Mouse (Mus musculus): Measurements from ENCODE around the gene Thoc6. TPM values are rescaled to one million over a fixed set of nuclear protein-coding genes. Genes with fewer than 3 reads are reported as not detected.

Thoc6 gene
- polyA plus RNA-seq, 1 experiment from 2014 or later = 56.8 TPM

DNA sequence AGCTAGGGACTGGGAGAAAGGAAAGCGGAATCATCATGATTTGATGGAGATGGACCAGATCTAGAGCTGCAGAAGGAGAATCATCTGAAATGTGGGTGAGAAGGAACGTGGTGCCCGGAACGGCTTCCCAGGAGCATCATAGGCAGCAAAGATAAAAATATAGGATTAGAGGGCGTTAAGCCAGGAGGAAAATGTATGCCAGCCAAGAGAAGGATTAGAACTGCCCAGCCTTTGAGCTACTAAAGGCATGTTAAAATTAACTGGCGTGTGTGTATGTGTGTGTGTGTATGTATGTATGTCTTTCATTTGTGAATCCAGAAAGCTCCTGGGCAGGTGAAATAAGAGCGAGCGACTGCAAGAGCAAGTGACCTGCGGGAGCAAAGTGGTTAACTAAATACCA is 29.6 kb upstream of the Thoc6 start:
- H3K9ac ChIP-seq (ENCODE audit: low read depth, low read length) = no peak overlapping the region
- H3K27me3 ChIP-seq (ENCODE audit: control insufficient read depth, insufficient read depth, low read length) = peaks cover 18% of the 10 kb centered on the region
- no peak overlapping the region for H3K4me3 ChIP-seq (ENCODE audit: low read depth, low read length)
- peaks cover 5% of the 10 kb centered on the region; the same call in 1 of the 2 replicates for H3K4me1 ChIP-seq (replicated peaks; ENCODE audit: control insufficient read depth, insufficient read depth, low read length)
- WGBS = 84% methylated on average over 9 of the region's 9 CpGs
- H3K27ac ChIP-seq (ENCODE audit: low read depth, low read length) = no peak overlapping the region
- H3K4me2 ChIP-seq (replicated peaks; ENCODE audit: low read depth, low read length) = no peak overlapping the region
- ATAC-seq (ENCODE audit: low FRiP score) (no peak), DNase-seq (ENCODE audit: low spot score) (no peak)
- H3K9me3 ChIP-seq (ENCODE audit: control insufficient read depth, low read length) = no peaks in the 10 kb centered on the region
- no peaks in the 10 kb centered on the region for H3K36me3 ChIP-seq (ENCODE audit: control insufficient read depth, insufficient read depth, low read length)

- ATAC-seq (ENCODE audit: low FRiP score) (peak; percentile 96), DNase-seq (ENCODE audit: low spot score) (peak; percentile 84)
- Histone ChIP-seq H3K36me3 (ENCODE audit: control insufficient read depth, insufficient read depth, low read length) (no peaks in the 10 kb centered on the region), H3K4me2 (replicated peaks; ENCODE audit: low read depth, low read length) (peak overlapping the region; percentile 100), H3K27ac (ENCODE audit: low read depth, low read length) (peak overlapping the region; percentile 42; the same call in 1 of the 2 replicates), H3K4me1 (replicated peaks; ENCODE audit: control insufficient read depth, insufficient read depth, low read length) (peaks cover 5% of the 10 kb centered on the region; the same call in 1 of the 2 replicates), H3K9me3 (ENCODE audit: control insufficient read depth, low read length) (no peaks in the 10 kb centered on the region), H3K4me3 (ENCODE audit: low read depth, low read length) (peak overlapping the region; percentile 73), H3K9ac (ENCODE audit: low read depth, low read length) (peak overlapping the region; percentile 59), H3K27me3 (ENCODE audit: control insufficient read depth, insufficient read depth, low read length) (peaks cover 24% of the 10 kb centered on the region)
- under 1% methylated on average over 28 of the region's 28 CpGs for WGBS
Measured at GRCm38 (mm10) chr17:23700079-23700478, 26.4 kb upstream of the Thoc6 start.

- ATAC-seq (ENCODE audit: low FRiP score) (peak; percentile 76), DNase-seq (ENCODE audit: low spot score) (peak; percentile 38)
- Histone ChIP-seq H3K9me3 (ENCODE audit: control insufficient read depth, low read length) (no peaks in the 10 kb centered on the region), H3K9ac (ENCODE audit: low read depth, low read length) (peak overlapping the region; percentile 59), H3K36me3 (ENCODE audit: control insufficient read depth, insufficient read depth, low read length) (no peaks in the 10 kb centered on the region), H3K27ac (ENCODE audit: low read depth, low read length) (peak overlapping the region; percentile 42; the same call in 1 of the 2 replicates), H3K4me3 (ENCODE audit: low read depth, low read length) (peak overlapping the region; percentile 73), H3K4me2 (replicated peaks; ENCODE audit: low read depth, low read length) (peak overlapping the region; percentile 100), H3K27me3 (ENCODE audit: control insufficient read depth, insufficient read depth, low read length) (peaks cover 24% of the 10 kb centered on the region), H3K4me1 (replicated peaks; ENCODE audit: control insufficient read depth, insufficient read depth, low read length) (peaks cover 5% of the 10 kb centered on the region; the same call in 1 of the 2 replicates)
- under 1% methylated on average over 57 of the region's 101 CpGs for WGBS
Measured at GRCm38 (mm10) chr17:23699131-23700077, 25.7 kb upstream of the Thoc6 start.

GRCm38 (mm10) chr17:23695801-23696200 is 22.1 kb upstream of the Thoc6 start:
- Histone ChIP-seq H3K9ac (ENCODE audit: low read depth, low read length) (no peak overlapping the region), H3K4me1 (replicated peaks; ENCODE audit: control insufficient read depth, insufficient read depth, low read length) (peaks cover 5% of the 10 kb centered on the region; the same call in 1 of the 2 replicates), H3K36me3 (ENCODE audit: control insufficient read depth, insufficient read depth, low read length) (no peaks in the 10 kb centered on the region), H3K4me3 (ENCODE audit: low read depth, low read length) (no peak overlapping the region), H3K27me3 (ENCODE audit: control insufficient read depth, insufficient read depth, low read length) (peaks cover 24% of the 10 kb centered on the region), H3K9me3 (ENCODE audit: control insufficient read depth, low read length) (no peaks in the 10 kb centered on the region), H3K4me2 (replicated peaks; ENCODE audit: low read depth, low read length) (no peak overlapping the region), H3K27ac (ENCODE audit: low read depth, low read length) (no peak overlapping the region)
- WGBS = 18% methylated on average over 3 of the region's 3 CpGs
- peak; percentile 6 for DNase-seq (ENCODE audit: low spot score)
- no peak for ATAC-seq (ENCODE audit: low FRiP score)

DNA sequence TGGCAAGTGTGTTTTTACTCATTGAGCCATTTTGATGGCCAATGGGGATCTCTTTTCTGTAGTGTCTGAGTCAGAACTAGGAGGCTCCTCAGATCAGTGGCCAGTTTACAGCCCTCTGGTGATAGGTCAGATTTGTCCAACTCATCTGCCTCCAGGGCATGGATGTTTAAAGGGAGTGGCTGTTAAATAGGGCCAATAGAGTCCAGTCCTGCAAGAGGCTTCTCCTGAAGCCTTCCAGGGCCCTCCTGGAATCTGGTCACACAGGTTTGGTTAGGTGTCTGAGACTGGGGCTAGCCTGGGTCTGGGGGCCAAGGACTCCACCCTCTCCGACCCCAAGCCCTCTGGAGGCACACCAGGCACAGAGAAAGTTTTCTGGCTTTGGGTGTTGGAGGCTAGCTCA is 20.8 kb upstream of the Thoc6 start:
- H3K4me3 ChIP-seq (ENCODE audit: low read depth, low read length) = no peak overlapping the region
- no peak for ATAC-seq (ENCODE audit: low FRiP score)
- no peaks in the 10 kb centered on the region for H3K9me3 ChIP-seq (ENCODE audit: control insufficient read depth, low read length)
- no peak overlapping the region for H3K27ac ChIP-seq (ENCODE audit: low read depth, low read length)
- peaks cover 3% of the 10 kb centered on the region; the same call in 1 of the 2 replicates for H3K4me1 ChIP-seq (replicated peaks; ENCODE audit: control insufficient read depth, insufficient read depth, low read length)
- 74% methylated on average over 1 of the region's 1 CpGs for WGBS
- H3K4me2 ChIP-seq (replicated peaks; ENCODE audit: low read depth, low read length) = no peak overlapping the region
- no peak for DNase-seq (ENCODE audit: low spot score)
- H3K36me3 ChIP-seq (ENCODE audit: control insufficient read depth, insufficient read depth, low read length) = no peaks in the 10 kb centered on the region
- H3K27me3 ChIP-seq (ENCODE audit: control insufficient read depth, insufficient read depth, low read length) = peaks cover 18% of the 10 kb centered on the region
- H3K9ac ChIP-seq (ENCODE audit: low read depth, low read length) = no peak overlapping the region

DNA sequence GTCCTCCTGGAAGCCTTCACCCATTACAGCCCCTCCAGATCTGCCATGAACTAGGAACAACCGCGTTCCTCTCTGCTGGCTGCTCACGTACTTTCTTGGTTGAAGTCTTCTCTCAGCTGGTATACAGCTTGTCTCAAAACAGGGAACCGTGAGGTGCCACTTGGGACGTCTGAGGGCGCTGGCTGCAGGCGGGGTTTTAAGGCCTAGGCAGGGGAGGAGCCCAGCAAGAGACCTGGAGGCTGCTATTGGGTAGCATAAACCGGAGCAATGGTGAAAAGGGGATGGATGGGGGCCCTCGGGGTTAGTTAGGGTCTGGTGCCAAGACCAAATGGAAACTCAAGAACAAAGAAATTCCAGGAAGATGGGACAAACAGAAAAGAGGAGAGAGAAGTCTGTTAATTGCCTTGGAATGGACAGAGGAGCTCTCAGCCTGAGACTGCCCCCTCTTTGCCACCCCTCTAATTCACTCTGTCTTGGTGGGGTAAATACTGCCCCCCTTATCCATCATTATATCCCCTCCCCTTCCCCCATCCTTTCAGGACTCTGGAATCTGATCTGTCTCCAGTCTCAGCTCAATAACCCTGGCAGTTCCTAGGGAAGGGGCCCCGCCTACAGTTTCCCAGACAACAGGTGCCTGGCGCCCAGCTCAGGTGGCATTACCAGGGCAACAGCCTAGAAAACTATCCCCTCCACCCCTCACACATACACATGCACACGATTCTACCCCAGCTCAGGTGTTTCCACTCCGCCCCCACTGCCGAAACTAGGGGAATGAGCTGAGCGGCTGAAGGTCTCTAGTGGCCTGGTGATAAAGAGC is 10.4 kb upstream of the Thoc6 start, which contains the start of gene Cldn9:
TSS of gene Cldn9 (minus strand) at position 171 of the 817 bp plus-strand sequence.
- Histone ChIP-seq H3K27ac (ENCODE audit: low read depth, low read length) (no peak within 1 kb of the TSS), H3K4me2 (replicated peaks; ENCODE audit: low read depth, low read length) (no peak within 1 kb of the TSS), H3K4me1 (replicated peaks; ENCODE audit: control insufficient read depth, insufficient read depth, low read length) (peaks cover 5% of the 10 kb centered on the region; the same call in 1 of the 2 replicates), H3K9me3 (ENCODE audit: control insufficient read depth, low read length) (no peaks in the 10 kb centered on the region), H3K9ac (ENCODE audit: low read depth, low read length) (no peak within 1 kb of the TSS), H3K27me3 (ENCODE audit: control insufficient read depth, insufficient read depth, low read length) (peaks cover 48% of the 10 kb centered on the region), H3K4me3 (ENCODE audit: low read depth, low read length) (no peak within 1 kb of the TSS), H3K36me3 (ENCODE audit: control insufficient read depth, insufficient read depth, low read length) (no peaks in the 10 kb centered on the region)
- DNase-seq (ENCODE audit: low spot score) = no peak
- WGBS = 14% methylated on average over 15 of the region's 15 CpGs
- ATAC-seq (ENCODE audit: low FRiP score) = peak; percentile 76

DNA sequence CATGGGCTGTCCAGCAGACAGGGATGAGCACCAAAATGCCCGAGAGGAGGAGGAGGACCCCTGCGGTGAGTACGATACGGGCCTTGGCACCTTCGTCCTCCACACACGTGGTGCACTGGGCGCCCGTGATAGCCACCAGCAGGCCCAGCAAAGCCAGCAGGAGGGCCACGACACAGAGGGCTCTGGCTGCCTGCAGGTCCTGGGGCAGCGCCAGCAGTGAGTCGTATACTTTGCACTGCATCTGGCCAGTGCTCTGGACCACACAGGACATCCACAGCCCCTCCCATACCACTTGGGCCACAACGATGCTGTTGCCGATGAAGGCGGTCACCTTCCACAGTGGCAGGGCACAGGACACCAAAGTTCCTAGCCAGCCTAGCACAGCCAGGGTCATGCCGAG is 9.5 kb upstream of the Thoc6 start:
- Histone ChIP-seq H3K36me3 (ENCODE audit: control insufficient read depth, insufficient read depth, low read length) (no peaks in the 10 kb centered on the region), H3K4me3 (ENCODE audit: low read depth, low read length) (no peak overlapping the region), H3K9me3 (ENCODE audit: control insufficient read depth, low read length) (no peaks in the 10 kb centered on the region), H3K27ac (ENCODE audit: low read depth, low read length) (no peak overlapping the region), H3K27me3 (ENCODE audit: control insufficient read depth, insufficient read depth, low read length) (peaks cover 57% of the 10 kb centered on the region), H3K4me2 (replicated peaks; ENCODE audit: low read depth, low read length) (no peak overlapping the region), H3K9ac (ENCODE audit: low read depth, low read length) (no peak overlapping the region), H3K4me1 (replicated peaks; ENCODE audit: control insufficient read depth, insufficient read depth, low read length) (peaks cover 5% of the 10 kb centered on the region; the same call in 1 of the 2 replicates)
- ATAC-seq (ENCODE audit: low FRiP score) (0 out of 2 replicates have a peak, but pooled peaks have one; percentile 33), DNase-seq (ENCODE audit: low spot score) (no peak)
- WGBS = 21% methylated on average over 15 of the region's 15 CpGs

GRCm38 (mm10) chr17:23682530-23682929 is 8.8 kb upstream of the Thoc6 start:
- Histone ChIP-seq H3K9ac (ENCODE audit: low read depth, low read length) (no peak overlapping the region), H3K36me3 (ENCODE audit: control insufficient read depth, insufficient read depth, low read length) (no peaks in the 10 kb centered on the region), H3K4me2 (replicated peaks; ENCODE audit: low read depth, low read length) (no peak overlapping the region), H3K27ac (ENCODE audit: low read depth, low read length) (no peak overlapping the region), H3K9me3 (ENCODE audit: control insufficient read depth, low read length) (no peaks in the 10 kb centered on the region), H3K4me1 (replicated peaks; ENCODE audit: control insufficient read depth, insufficient read depth, low read length) (peaks cover 5% of the 10 kb centered on the region; the same call in 1 of the 2 replicates), H3K27me3 (ENCODE audit: control insufficient read depth, insufficient read depth, low read length) (peaks cover 63% of the 10 kb centered on the region), H3K4me3 (ENCODE audit: low read depth, low read length) (no peak overlapping the region)
- ATAC-seq (ENCODE audit: low FRiP score) = no peak
- DNase-seq (ENCODE audit: low spot score) = no peak
- WGBS = 50% methylated on average over 3 of the region's 3 CpGs
